Mouse (Mus musculus) hematopoietic stem cell, adult 5-6 weeks (primary cell): ENCODE results near the gene Dhrs3. TPM values are rescaled to one million over a fixed set of nuclear protein-coding genes. Genes with fewer than 3 reads are reported as not detected.

Experiments used
- ATAC-seq, 2 experiments: fragments of 125-278 bp in 1 of 2; replicated peaks in 1 of 2; 2 replicates each; pipeline ENCODE4 v1.8.0; 2016 to 2017; ENCODE audit warnings: inconsistent platforms in 2 of 2, mild to moderate bottlenecking in 2 of 2, moderate number of reproducible peaks in 2 of 2, low read depth in 1 of 2, moderate TSS enrichment in 1 of 2; ENCODE audit not compliant: low FRiP score in 2 of 2, poor library complexity in 2 of 2, severe bottlenecking in 2 of 2, insufficient read depth in 1 of 2, low TSS enrichment in 1 of 2
- total RNA-seq: library from RNA; stranded (forward); fragments of 172-1452, 232-1000 nt; gene quantifications from 2 replicates; pipeline ENCODE4 v1.2.3, GENCODE M21; 2017

Gene Dhrs3
- total RNA-seq, 1 experiment from 2014 or later: 48.1 TPM

- ATAC-seq: no peak
Observed at GRCm38 (mm10) chr4:144951859-144952258, 59.2 kb downstream of the Dhrs3 start.

DNA sequence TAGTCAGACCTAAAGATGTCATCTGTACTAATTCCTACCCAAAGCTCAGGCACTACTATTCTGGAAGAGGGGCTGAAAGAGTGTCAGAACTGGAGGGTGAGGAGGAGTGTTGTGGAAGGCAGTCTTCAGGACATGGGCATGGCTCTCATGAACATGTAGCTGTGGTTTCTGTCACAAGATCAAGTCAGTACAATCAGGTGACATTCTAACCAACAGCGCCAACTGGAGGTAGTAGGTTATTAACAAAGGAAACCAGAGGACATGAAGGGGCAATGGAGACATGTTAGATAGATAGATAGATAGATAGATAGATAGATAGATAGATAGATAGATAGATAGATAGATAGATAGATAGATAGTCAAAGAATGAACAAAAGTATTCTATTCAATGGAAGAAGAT lies 60.8 kb downstream of the Dhrs3 start:
- no peak for ATAC-seq

GRCm38 (mm10) chr4:144955863-144956262 lies 63.2 kb downstream of the Dhrs3 start:
- ATAC-seq: peak in 1 of 2 experiments; percentile 36; a peak in 1 of 4 replicates

DNA sequence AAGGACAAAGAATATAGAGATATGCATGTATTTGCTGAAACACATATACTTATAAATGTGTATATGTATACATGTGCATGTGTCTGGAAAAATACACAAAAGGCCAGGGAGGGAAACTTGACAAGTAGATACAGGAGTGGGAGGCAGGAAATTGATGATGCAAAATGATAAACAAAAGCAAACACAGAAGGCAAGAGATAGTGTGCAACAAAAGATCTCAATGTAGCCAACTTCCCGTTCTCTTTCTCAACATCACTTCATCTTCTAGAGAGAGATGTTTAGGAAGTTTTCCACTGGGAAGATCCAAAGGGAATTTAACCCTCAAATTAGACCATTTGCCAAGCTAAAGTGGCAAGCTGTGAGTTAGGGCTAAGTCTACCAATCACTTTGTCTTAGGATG lies 63.7 kb downstream of the Dhrs3 start:
- no peak for ATAC-seq

DNA sequence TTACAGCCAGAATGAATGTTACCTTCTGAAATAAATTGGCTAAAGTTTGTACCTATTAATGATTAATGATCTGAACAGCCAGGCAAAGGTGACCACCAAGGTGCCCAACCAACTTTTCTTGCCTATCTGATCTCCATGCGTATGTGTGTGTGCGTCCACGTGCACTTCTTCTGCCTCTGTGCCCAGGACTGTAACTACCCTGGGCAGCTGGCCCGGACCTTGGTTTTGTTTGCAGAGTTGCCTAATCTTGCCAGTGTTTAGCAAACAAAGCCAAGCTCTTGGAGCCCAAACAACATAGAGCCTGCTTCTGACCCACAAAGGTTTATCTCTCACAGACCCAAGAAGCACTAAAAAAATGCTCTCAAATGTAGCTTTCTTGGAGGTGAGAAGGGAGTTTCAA lies 64.6 kb downstream of the Dhrs3 start:
- ATAC-seq: no peak

- no peak for ATAC-seq
Observed at GRCm38 (mm10) chr4:144957721-144958120, 65.1 kb downstream of the Dhrs3 start.

GRCm38 (mm10) chr4:144960188-144960904 lies 67.7 kb downstream of the Dhrs3 start:
- ATAC-seq: peak in 1 of 2 experiments; percentile 30; a peak in 1 of 4 replicates

GRCm38 (mm10) chr4:144961232-144961631 lies 68.6 kb downstream of the Dhrs3 start:
- ATAC-seq: no peak

DNA sequence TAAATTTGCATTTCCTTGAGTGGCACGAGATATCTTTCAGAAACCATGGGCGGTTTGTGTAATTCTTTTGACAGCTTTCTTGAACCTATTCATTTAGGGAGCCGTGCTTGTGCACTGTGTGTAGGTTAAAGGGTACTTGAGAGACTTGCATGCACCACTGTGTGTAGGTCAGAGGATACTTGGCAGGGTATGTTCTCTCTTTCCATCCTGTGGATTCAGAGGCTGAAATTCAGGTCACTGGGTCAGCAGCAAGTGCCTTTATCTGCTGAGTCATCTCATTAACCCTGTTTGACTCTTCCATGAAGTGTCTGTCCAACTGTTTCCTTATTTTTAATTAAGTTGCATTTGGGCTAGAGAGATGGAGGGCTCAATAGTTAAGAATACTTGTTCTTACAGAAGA lies 69.1 kb downstream of the Dhrs3 start:
- ATAC-seq: no peak

DNA sequence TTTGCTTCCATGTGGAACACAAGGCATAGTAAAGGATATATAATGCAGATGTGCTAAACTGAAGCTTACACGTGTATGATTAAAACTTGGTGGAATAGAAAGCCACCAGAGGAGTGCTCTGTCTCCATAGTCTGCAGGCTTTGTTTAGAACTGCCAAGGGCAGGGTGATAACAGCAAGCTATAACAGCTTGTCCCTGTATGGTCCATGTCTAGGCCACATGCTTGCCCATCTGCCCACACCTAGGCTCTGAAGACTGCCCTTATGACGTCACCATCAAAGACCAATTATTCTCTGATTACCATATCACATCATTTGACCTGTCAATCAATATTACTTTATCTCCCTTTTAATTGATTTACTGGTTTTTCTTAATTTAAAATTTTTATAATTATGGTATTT lies 72.6 kb downstream of the Dhrs3 start:
- ATAC-seq: no peak

DNA sequence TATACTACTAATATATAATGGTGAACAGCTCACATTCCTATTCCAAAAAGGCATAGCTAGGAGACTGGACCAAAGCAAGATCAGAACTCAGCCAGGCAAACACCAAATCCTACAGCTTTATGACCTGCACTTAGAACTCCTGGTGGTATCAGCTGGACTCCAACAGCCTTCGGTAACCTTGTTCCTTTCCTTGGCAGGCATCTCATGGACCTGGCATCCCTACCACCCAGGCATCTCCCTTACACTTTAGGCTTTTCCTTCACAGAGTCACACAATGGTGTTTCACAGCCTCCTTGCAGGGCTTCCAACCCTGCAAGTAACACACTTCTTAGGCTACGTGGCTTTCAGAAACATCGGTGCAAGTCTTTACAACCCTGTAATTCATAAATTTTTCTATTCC lies 75.7 kb downstream of the Dhrs3 start:
- ATAC-seq: no peak

GRCm38 (mm10) chr4:144969030-144969429 lies 76.4 kb downstream of the Dhrs3 start:
- no peak for ATAC-seq

DNA sequence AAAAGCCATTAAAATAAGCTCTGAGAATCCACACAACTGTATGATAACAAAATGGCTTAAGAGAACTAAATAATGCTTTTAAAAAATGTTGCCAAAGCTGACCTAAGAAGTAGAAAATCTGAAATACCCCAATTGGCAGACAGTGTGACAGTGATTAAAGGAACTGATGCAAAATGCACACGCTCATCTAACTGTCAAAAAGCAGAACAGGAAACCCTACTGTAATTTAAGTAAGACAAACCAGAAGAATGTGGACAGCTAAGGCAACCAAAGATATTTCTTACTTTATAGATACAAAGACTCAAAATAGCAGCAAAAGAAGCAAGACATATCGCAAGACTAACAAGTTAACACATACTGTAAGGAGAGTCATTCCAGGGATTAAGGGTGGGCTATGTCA lies 78.4 kb downstream of the Dhrs3 start:
- ATAC-seq: peak; percentile 57 to 78; a peak in 3 of 4 replicates

DNA sequence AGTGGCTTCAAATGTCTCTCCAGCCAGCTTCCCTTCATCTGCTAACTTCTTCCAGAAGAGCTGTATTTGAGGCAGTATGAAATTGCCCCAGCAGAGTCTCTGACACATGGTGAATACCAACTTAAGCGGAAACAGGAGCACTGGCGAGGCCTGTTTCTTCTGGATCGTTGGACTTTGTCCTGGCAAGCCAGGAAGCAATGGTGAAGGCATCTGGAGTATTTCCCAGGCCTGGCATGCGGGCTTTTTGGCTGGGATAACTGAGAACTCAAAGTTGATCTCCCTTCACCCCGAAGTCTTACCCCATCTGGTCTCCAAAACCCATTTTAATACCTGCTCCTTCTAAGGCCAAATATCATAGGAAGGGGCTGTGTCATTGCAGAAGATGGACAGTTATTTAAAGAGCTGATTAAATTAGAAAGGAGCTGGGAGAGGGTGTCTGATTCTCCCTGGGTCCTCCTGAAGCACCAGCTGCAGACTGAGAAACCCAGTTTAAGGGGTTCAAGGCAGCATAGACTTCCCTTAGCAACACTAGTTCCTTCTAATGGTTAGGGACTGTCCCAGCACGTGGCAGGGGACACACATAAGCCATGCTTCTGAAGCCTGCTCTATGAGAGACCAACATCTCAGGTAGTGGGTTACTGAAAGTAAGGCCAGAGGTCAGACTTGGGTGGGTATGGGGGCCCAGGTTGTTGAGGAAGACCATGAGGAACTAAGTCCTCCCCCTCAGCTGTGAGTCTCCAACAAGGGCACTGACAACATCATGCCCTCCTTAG lies 80.5 kb downstream of the Dhrs3 start:
- no peak for ATAC-seq

GRCm38 (mm10) chr4:144974458-144974857 lies 81.8 kb downstream of the Dhrs3 start:
- no peak; a peak in 1 of 4 replicates for ATAC-seq

- no peak for ATAC-seq
Observed at GRCm38 (mm10) chr4:144975505-144975904, 82.9 kb downstream of the Dhrs3 start.

DNA sequence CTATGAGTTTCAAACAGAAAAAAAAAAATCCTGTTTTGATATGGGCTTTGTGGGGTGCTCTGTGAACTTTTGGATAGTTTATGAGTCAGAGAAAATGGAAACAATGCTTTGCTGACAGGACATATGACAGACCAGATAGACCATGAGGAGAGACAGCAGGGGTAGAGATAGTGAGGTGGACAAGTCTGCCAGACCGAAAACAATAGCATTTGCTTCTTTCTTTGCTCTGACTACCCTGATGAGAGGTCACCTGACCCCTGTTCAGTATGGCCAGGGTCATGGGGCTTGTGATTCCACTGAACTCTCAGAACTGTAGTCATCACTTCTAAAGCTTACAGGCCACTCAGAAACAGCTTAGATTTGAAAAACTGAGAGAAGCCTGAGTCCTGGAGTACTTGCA lies 84.4 kb downstream of the Dhrs3 start:
- no peak for ATAC-seq
